Mouse (Mus musculus): Measurements from ENCODE around the gene Sdccag8.

Sdccag8 gene

GRCm38 (mm10) chr1:176945175-176945540, 130.7 kb downstream of the Sdccag8 start:
- no peak for DNase-seq

GRCm38 (mm10) chr1:176946031-176946795, 131.8 kb downstream of the Sdccag8 start:
- no peak for DNase-seq

GRCm38 (mm10) chr1:176946796-176947181, 132.3 kb downstream of the Sdccag8 start:
- no peak for DNase-seq

- no peak for DNase-seq
Observed at GRCm38 (mm10) chr1:176948861-176949260, 134.4 kb downstream of the Sdccag8 start.

- no peak for DNase-seq
Observed at GRCm38 (mm10) chr1:176949320-176949719, 134.9 kb downstream of the Sdccag8 start.

- DNase-seq: no peak
Observed at GRCm38 (mm10) chr1:176950061-176950460, 135.6 kb downstream of the Sdccag8 start.

GRCm38 (mm10) chr1:176951836-176952235, 137.4 kb downstream of the Sdccag8 start:
- no peak for DNase-seq

GRCm38 (mm10) chr1:176958311-176958710, 143.9 kb downstream of the Sdccag8 start:
- DNase-seq: no peak

- no peak for DNase-seq
Observed at GRCm38 (mm10) chr1:176961716-176962115, 147.3 kb downstream of the Sdccag8 start.

- no peak for DNase-seq
Observed at GRCm38 (mm10) chr1:176962894-176963293, 148.4 kb downstream of the Sdccag8 start.

- DNase-seq: no peak
Observed at GRCm38 (mm10) chr1:176967299-176967698, 152.8 kb downstream of the Sdccag8 start.

GRCm38 (mm10) chr1:176970635-176971478, 156.4 kb downstream of the Sdccag8 start:
- no peak for DNase-seq

- no peak for DNase-seq
Observed at GRCm38 (mm10) chr1:176971479-176971797, 157.0 kb downstream of the Sdccag8 start.

- DNase-seq: no peak
Observed at GRCm38 (mm10) chr1:176973356-176974088, 159.1 kb downstream of the Sdccag8 start.

GRCm38 (mm10) chr1:176979235-176979634, 164.8 kb downstream of the Sdccag8 start:
- peak; percentile 58 for DNase-seq

GRCm38 (mm10) chr1:176980140-176980539, 165.7 kb downstream of the Sdccag8 start:
- peak; percentile 65 for DNase-seq

GRCm38 (mm10) chr1:176980801-176981400, 166.4 kb downstream of the Sdccag8 start:
- no peak for DNase-seq

- no peak for DNase-seq
Observed at GRCm38 (mm10) chr1:176981511-176981910, 167.1 kb downstream of the Sdccag8 start.

- no peak for DNase-seq
Observed at GRCm38 (mm10) chr1:176982671-176983070, 168.2 kb downstream of the Sdccag8 start.

GRCm38 (mm10) chr1:176985691-176986090, 171.2 kb downstream of the Sdccag8 start:
- DNase-seq: peak; percentile 68

- no peak for DNase-seq
Observed at GRCm38 (mm10) chr1:176986275-176986674, 171.8 kb downstream of the Sdccag8 start.

GRCm38 (mm10) chr1:176986990-176987740, 172.7 kb downstream of the Sdccag8 start:
- DNase-seq: no peak
